In genomic region chr14:121822997-121823396, GRCm38 (mm10) we compare ENCODE assay signal across 14 mouse cellular contexts. TPM values are rescaled to one million over a fixed set of nuclear protein-coding genes. Genes with fewer than 3 reads are reported as not detected.
DNase-seq lines count a peak whose midpoint lies in the region.
"Had no signal": no experiment of that assay in that cellular context is flagged by ENCODE, and none has a peak within 500 bp of the region (broad histone marks: within the 10 kb centered on the region; RNA-seq: fewer than 3 reads in every experiment).

No protein-coding gene starts in this region.

- DNase-seq in heart, adult 18-20 months, result peak; percentile 19 to 58
- DNase-seq in heart, postnatal 36 days, result no peak
- DNase-seq in thymus, postnatal 14 days, result peak; percentile 7
- DNase-seq in thymus, adult 18-20 months, result no peak
- DNase-seq in induced T-regulatory cell, adult 2 months (ENCODE audit: low read depth), result peak; percentile 85
- no peak for DNase-seq in right cerebral cortex, postnatal 4 days
- no peak for DNase-seq in left cerebral cortex, adult 18-20 months (ENCODE audit: low spot score in 2 of 2)
- DNase-seq: adrenal gland, postnatal 14 days; cerebellum, postnatal 10 days; gastrocnemius, adult 2 months; kidney, postnatal 10 days; layer of hippocampus, postnatal 36 days; midbrain, embryonic 14.5 days; right cerebral cortex, postnatal 14 days had no signal

- intact Hi-C loops in heart, postnatal 36 days (cut with DNase I), result no loop called here

RNA-seq across cellular contexts. Expression of gene Dock9, which starts 25.4 kb away (rescaled TPM):
- total RNA-seq in heart, adult 18-20 months (2021), result 10 to 100 TPM; 21.6 to 27.8 TPM
- 10 to 100 TPM; 28.6 to 36.5 TPM for total RNA-seq in heart, postnatal 36 days (2021)
- 10 to 100 TPM; 72.2 to 76.3 TPM for total RNA-seq in left cerebral cortex, adult 18-20 months (2021)

RNA-seq across cellular contexts. Expression of gene Ubac2, which starts 55.4 kb away (rescaled TPM):
- total RNA-seq in heart, adult 18-20 months (2021), result 10 to 100 TPM; 28.9 to 31.0 TPM
- total RNA-seq in heart, postnatal 36 days (2021), result 10 to 100 TPM; 26.6 to 29.1 TPM
- 10 to 100 TPM; 34.2 to 36.0 TPM for total RNA-seq in left cerebral cortex, adult 18-20 months (2021)

Comparison
In these comparisons a context has a peak if more than half of its experiments do, and no peak if none do; other contexts are left out.
1. DNase-seq: peak in heart, adult 18-20 months (2 of 2), thymus, postnatal 14 days (single experiment) and induced T-regulatory cell, adult 2 months (single experiment); none in heart, postnatal 36 days (0 of 2), thymus, adult 18-20 months (0 of 2), right cerebral cortex, postnatal 4 days (single experiment) and left cerebral cortex, adult 18-20 months (0 of 2).